Mouse (Mus musculus): ENCODE results near the gene Trim11. TPM values are rescaled to one million over a fixed set of nuclear protein-coding genes. Genes with fewer than 3 reads are reported as not detected.

The Trim11 gene
- polyA plus RNA-seq, 1 experiment from 2014 or later, result 8.8 TPM

GRCm38 (mm10) chr11:58999830-59000229 is 21.9 kb downstream of the Trim11 start:
- WGBS (ENCODE audit: insufficient replicate concordance), result 64% methylated on average over 6 of the region's 6 CpGs
- ATAC-seq, result no peak
- peaks cover 11% of the 10 kb centered on the region for H3K4me1 ChIP-seq (ENCODE audit: insufficient read depth)
- no peaks in the 10 kb centered on the region for H3K36me3 ChIP-seq (replicated peaks; ENCODE audit: insufficient read depth, low read length)
- H3K4me3 ChIP-seq (ENCODE audit: low read depth, low read length), result no peak overlapping the region
- no peak overlapping the region for H3K4me2 ChIP-seq (ENCODE audit: low read depth, low read length)
- no peak overlapping the region for H3K27ac ChIP-seq (ENCODE audit: low read depth)
- no peaks in the 10 kb centered on the region; the same call in 1 of the 2 replicates for H3K27me3 ChIP-seq (ENCODE audit: insufficient read depth, low read length)
- no peak for DNase-seq
- H3K9me3 ChIP-seq (ENCODE audit: low read length), result no peaks in the 10 kb centered on the region
- no peak overlapping the region for H3K9ac ChIP-seq (replicated peaks)
- TF ChIP-seq CTCF (IDR thresholded peaks at IDR 0.05; ENCODE audit: low read depth) (no peak), EP300 (IDR thresholded peaks at IDR 0.05; ENCODE audit: low read depth) (no peak)

DNA sequence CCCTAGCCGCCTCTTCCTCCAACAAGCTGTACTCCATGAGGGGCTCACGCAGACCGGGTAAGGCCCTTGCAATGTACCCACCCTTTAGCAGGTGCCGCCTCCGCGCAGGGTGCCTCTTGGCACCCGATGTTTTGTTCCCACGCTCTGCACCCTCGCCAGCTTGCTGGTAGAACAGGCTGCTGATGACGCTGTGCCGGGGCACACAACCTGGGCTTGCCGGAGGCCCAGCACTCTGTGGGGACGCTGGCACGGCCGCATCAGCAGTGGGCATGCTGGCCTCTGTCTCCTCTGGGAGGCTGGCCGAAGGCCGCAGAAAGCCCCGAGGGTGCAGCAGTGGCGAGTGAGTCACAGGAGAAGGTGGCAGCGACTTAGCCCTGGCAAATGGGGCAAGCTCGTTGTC is 22.7 kb downstream of the Trim11 start:
- 79% methylated on average over 19 of the region's 21 CpGs for WGBS (ENCODE audit: insufficient replicate concordance)
- Histone ChIP-seq H3K36me3 (replicated peaks; ENCODE audit: insufficient read depth, low read length) (no peaks in the 10 kb centered on the region), H3K4me3 (ENCODE audit: low read depth, low read length) (no peak overlapping the region), H3K27ac (ENCODE audit: low read depth) (no peak overlapping the region), H3K27me3 (ENCODE audit: insufficient read depth, low read length) (no peaks in the 10 kb centered on the region), H3K9ac (replicated peaks) (no peak overlapping the region), H3K9me3 (ENCODE audit: low read length) (no peaks in the 10 kb centered on the region), H3K4me2 (ENCODE audit: low read depth, low read length) (no peak overlapping the region), H3K4me1 (ENCODE audit: insufficient read depth) (peaks cover 4% of the 10 kb centered on the region)
- ATAC-seq (no peak), DNase-seq (no peak)
- no peak for TF ChIP-seq EP300 (IDR thresholded peaks at IDR 0.05; ENCODE audit: low read depth)
- no peak for TF ChIP-seq CTCF (IDR thresholded peaks at IDR 0.05; ENCODE audit: low read depth)

- ATAC-seq (no peak), DNase-seq (no peak)
- no peaks in the 10 kb centered on the region for H3K9me3 ChIP-seq (ENCODE audit: low read length)
- no peak overlapping the region for H3K4me3 ChIP-seq (ENCODE audit: low read depth, low read length)
- TF ChIP-seq CTCF (IDR thresholded peaks at IDR 0.05; ENCODE audit: low read depth) (no peak), EP300 (IDR thresholded peaks at IDR 0.05; ENCODE audit: low read depth) (no peak)
- H3K27me3 ChIP-seq (ENCODE audit: insufficient read depth, low read length), result no peaks in the 10 kb centered on the region
- no peak overlapping the region for H3K9ac ChIP-seq (replicated peaks)
- no peak overlapping the region for H3K4me2 ChIP-seq (ENCODE audit: low read depth, low read length)
- WGBS (ENCODE audit: insufficient replicate concordance), result 77% methylated on average over 7 of the region's 7 CpGs
- H3K4me1 ChIP-seq (ENCODE audit: insufficient read depth), result no peaks in the 10 kb centered on the region
- no peaks in the 10 kb centered on the region for H3K36me3 ChIP-seq (replicated peaks; ENCODE audit: insufficient read depth, low read length)
- H3K27ac ChIP-seq (ENCODE audit: low read depth), result no peak overlapping the region
Observed at GRCm38 (mm10) chr11:59002327-59003079, 24.6 kb downstream of the Trim11 start.

DNA sequence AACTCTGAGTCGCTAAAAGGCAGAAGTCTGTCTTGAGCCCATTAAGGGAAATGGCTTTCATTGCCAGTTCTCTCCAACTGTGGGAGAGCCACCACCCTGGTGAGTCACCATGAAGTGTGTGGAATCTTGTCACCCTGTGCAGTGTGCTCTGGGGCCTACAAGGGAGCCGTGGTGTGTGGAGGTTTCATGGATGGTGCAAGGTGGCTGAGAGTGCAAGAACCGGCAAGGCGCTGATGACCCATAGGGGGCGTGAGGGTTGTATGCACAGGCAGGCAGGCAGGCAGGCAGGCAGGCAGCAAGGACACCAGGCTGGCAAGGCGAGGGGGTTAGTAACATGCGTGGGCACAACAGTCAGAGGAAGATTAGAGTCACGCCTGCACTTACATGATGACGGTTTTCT is 37.2 kb downstream of the Trim11 start:
- Histone ChIP-seq H3K9ac (replicated peaks) (no peak overlapping the region), H3K4me3 (ENCODE audit: low read depth, low read length) (no peak overlapping the region), H3K36me3 (replicated peaks; ENCODE audit: insufficient read depth, low read length) (no peaks in the 10 kb centered on the region), H3K27me3 (ENCODE audit: insufficient read depth, low read length) (no peaks in the 10 kb centered on the region), H3K4me1 (ENCODE audit: insufficient read depth) (no peaks in the 10 kb centered on the region), H3K4me2 (ENCODE audit: low read depth, low read length) (no peak overlapping the region), H3K27ac (ENCODE audit: low read depth) (no peak overlapping the region), H3K9me3 (ENCODE audit: low read length) (no peaks in the 10 kb centered on the region)
- TF ChIP-seq EP300 (IDR thresholded peaks at IDR 0.05; ENCODE audit: low read depth), result no peak
- peak; percentile 63 for TF ChIP-seq CTCF (IDR thresholded peaks at IDR 0.05; ENCODE audit: low read depth)
- WGBS (ENCODE audit: insufficient replicate concordance), result 29% methylated on average over 9 of the region's 9 CpGs
- no peak for ATAC-seq
- peak; percentile 55 for DNase-seq

- WGBS (ENCODE audit: insufficient replicate concordance), result 66% methylated on average over 6 of the region's 6 CpGs
- Histone ChIP-seq H3K27ac (ENCODE audit: low read depth) (no peak overlapping the region), H3K9ac (replicated peaks) (no peak overlapping the region), H3K4me1 (ENCODE audit: insufficient read depth) (no peaks in the 10 kb centered on the region), H3K9me3 (ENCODE audit: low read length) (no peaks in the 10 kb centered on the region), H3K4me2 (ENCODE audit: low read depth, low read length) (no peak overlapping the region), H3K27me3 (ENCODE audit: insufficient read depth, low read length) (no peaks in the 10 kb centered on the region), H3K4me3 (ENCODE audit: low read depth, low read length) (no peak overlapping the region), H3K36me3 (replicated peaks; ENCODE audit: insufficient read depth, low read length) (no peaks in the 10 kb centered on the region)
- no peak for DNase-seq
- TF ChIP-seq CTCF (IDR thresholded peaks at IDR 0.05; ENCODE audit: low read depth) (no peak), EP300 (IDR thresholded peaks at IDR 0.05; ENCODE audit: low read depth) (no peak)
- ATAC-seq, result no peak
Observed at GRCm38 (mm10) chr11:59026411-59026810, 48.5 kb downstream of the Trim11 start.

GRCm38 (mm10) chr11:59029003-59029402 is 51.1 kb downstream of the Trim11 start:
- Histone ChIP-seq H3K27ac (ENCODE audit: low read depth) (no peak overlapping the region), H3K36me3 (replicated peaks; ENCODE audit: insufficient read depth, low read length) (no peaks in the 10 kb centered on the region), H3K4me1 (ENCODE audit: insufficient read depth) (no peaks in the 10 kb centered on the region), H3K9me3 (ENCODE audit: low read length) (no peaks in the 10 kb centered on the region), H3K9ac (replicated peaks) (no peak overlapping the region), H3K27me3 (ENCODE audit: insufficient read depth, low read length) (no peaks in the 10 kb centered on the region), H3K4me3 (ENCODE audit: low read depth, low read length) (no peak overlapping the region), H3K4me2 (ENCODE audit: low read depth, low read length) (no peak overlapping the region)
- peak; percentile 24; the same call in 1 of the 2 replicates for TF ChIP-seq CTCF (IDR thresholded peaks at IDR 0.05; ENCODE audit: low read depth)
- no peak for TF ChIP-seq EP300 (IDR thresholded peaks at IDR 0.05; ENCODE audit: low read depth)
- 83% methylated on average over 13 of the region's 13 CpGs for WGBS (ENCODE audit: insufficient replicate concordance)
- ATAC-seq (no peak), DNase-seq (no peak)

Small RNAs within 50 kb of the gene (microRNA-seq; reads per million reads assigned to microRNA genes)
- gene Gm44313, result not detected

Other genes starting within 250 kb of the Trim11 start
- not detected in 2 replicates for gene Olfr317, start 238.9 kb upstream of the Trim11 start, polyA plus RNA-seq (2015; fragmentation: Nextera tagmentation; extraction: Ambion mirVana)
- gene Olfr316, start 225.4 kb upstream of the Trim11 start, polyA plus RNA-seq (2015; fragmentation: Nextera tagmentation; extraction: Ambion mirVana), result not detected in 2 replicates
- gene Olfr315, start 204.9 kb upstream of the Trim11 start, polyA plus RNA-seq (2015; fragmentation: Nextera tagmentation; extraction: Ambion mirVana), result not detected in 2 replicates
- not detected in 2 replicates for gene Olfr314, start 195.1 kb upstream of the Trim11 start, polyA plus RNA-seq (2015; fragmentation: Nextera tagmentation; extraction: Ambion mirVana)
- gene Fam183b, start 176.1 kb upstream of the Trim11 start, polyA plus RNA-seq (2015; fragmentation: Nextera tagmentation; extraction: Ambion mirVana), result 0.25 TPM in 1 of 2 replicates, not detected in the other
- not detected in 2 replicates for gene Olfr313, start 163.1 kb upstream of the Trim11 start, polyA plus RNA-seq (2015; fragmentation: Nextera tagmentation; extraction: Ambion mirVana)
- not detected in 2 replicates for gene Olfr312, start 148.9 kb upstream of the Trim11 start, polyA plus RNA-seq (2015; fragmentation: Nextera tagmentation; extraction: Ambion mirVana)
- not detected in 2 replicates for gene Olfr311, start 138.8 kb upstream of the Trim11 start, polyA plus RNA-seq (2015; fragmentation: Nextera tagmentation; extraction: Ambion mirVana)
- 0.85 and 1.3 TPM in 2 replicates for gene Gm12258, start 130.9 kb upstream of the Trim11 start, polyA plus RNA-seq (2015; fragmentation: Nextera tagmentation; extraction: Ambion mirVana)
- 0.94 and 1.6 TPM in 2 replicates for gene 2810021J22Rik, start 110.9 kb upstream of the Trim11 start, polyA plus RNA-seq (2015; fragmentation: Nextera tagmentation; extraction: Ambion mirVana)
- 2.8 and 3.1 TPM in 2 replicates for gene Zfp39, start 73.9 kb upstream of the Trim11 start, polyA plus RNA-seq (2015; fragmentation: Nextera tagmentation; extraction: Ambion mirVana)
- 7.9 and 9.9 TPM in 2 replicates for gene Btnl10, start 60.2 kb upstream of the Trim11 start, polyA plus RNA-seq (2015; fragmentation: Nextera tagmentation; extraction: Ambion mirVana)
- gene Rnf187, start 39.2 kb upstream of the Trim11 start, polyA plus RNA-seq (2015; fragmentation: Nextera tagmentation; extraction: Ambion mirVana), result 85.3 and 96.0 TPM in 2 replicates
- gene Hist3h2ba, start 29.2 kb upstream of the Trim11 start, polyA plus RNA-seq (2015; fragmentation: Nextera tagmentation; extraction: Ambion mirVana), result 4.9 and 10.0 TPM in 2 replicates
- gene Hist3h2a, start 23.4 kb upstream of the Trim11 start, polyA plus RNA-seq (2015; fragmentation: Nextera tagmentation; extraction: Ambion mirVana), result 14.3 and 14.8 TPM in 2 replicates
- gene Trim17, start 23.4 kb upstream of the Trim11 start, polyA plus RNA-seq (2015; fragmentation: Nextera tagmentation; extraction: Ambion mirVana), result 0.11 and 0.15 TPM in 2 replicates
- 0.31 and 0.49 TPM in 2 replicates for gene Obscn, start 158.3 kb downstream of the Trim11 start, polyA plus RNA-seq (2015; fragmentation: Nextera tagmentation; extraction: Ambion mirVana)
- gene Iba57, start 185.6 kb downstream of the Trim11 start, polyA plus RNA-seq (2015; fragmentation: Nextera tagmentation; extraction: Ambion mirVana), result 6.3 and 7.1 TPM in 2 replicates
- gene Gjc2, start 205.1 kb downstream of the Trim11 start, polyA plus RNA-seq (2015; fragmentation: Nextera tagmentation; extraction: Ambion mirVana), result 0.29 and 0.37 TPM in 2 replicates
- gene Guk1, start 214.1 kb downstream of the Trim11 start, polyA plus RNA-seq (2015; fragmentation: Nextera tagmentation; extraction: Ambion mirVana), result 59.5 and 64.4 TPM in 2 replicates
- gene Mrpl55, start 224.4 kb downstream of the Trim11 start, polyA plus RNA-seq (2015; fragmentation: Nextera tagmentation; extraction: Ambion mirVana), result 64.2 and 65.2 TPM in 2 replicates
- 14.8 and 16.2 TPM in 2 replicates for gene 2310033P09Rik, start 230.2 kb downstream of the Trim11 start, polyA plus RNA-seq (2015; fragmentation: Nextera tagmentation; extraction: Ambion mirVana)